Mouse (Mus musculus) cerebellum, adult 2 months (tissue): ENCODE data around the gene Ndufa3.

Experiments
- CTCF ChIP-seq: fragments of 200-500 bp; IDR thresholded peaks from 2 replicates; pipeline ENCODE4 v1.5.1; 2011; ENCODE audit warnings: low read depth, mild to moderate bottlenecking, control low read depth, low read length, moderate library complexity, borderline replicate concordance; ENCODE audit not compliant: insufficient read depth
- POLR2A ChIP-seq: fragments of 200-500 bp; IDR thresholded peaks from 2 replicates; pipeline ENCODE4 v1.6.1; 2011; ENCODE audit warnings: low read length, control low read depth, borderline replicate concordance; ENCODE audit not compliant: insufficient read depth

- TF ChIP-seq POLR2A: no peak
- TF ChIP-seq CTCF: no peak
Measured at GRCm38 (mm10) chr7:3578952-3579546, 38.1 kb upstream of the Ndufa3 start.
